Mouse (Mus musculus) G1E (cell line): Measurements from ENCODE around the gene Hhipl1.

Experiments used
- CTCF ChIP-seq: IDR thresholded peaks from 2 replicates; pipeline ENCODE4 v1.5.1; 2012; ENCODE audit warnings: low read depth, low read length, inconsistent platforms, mixed read lengths
- GATA1 ChIP-seq: IDR thresholded peaks from 2 replicates; pipeline ENCODE4 v1.6.1; 2012; ENCODE audit warnings: borderline replicate concordance, low read length, inconsistent platforms, mixed read lengths

DNA sequence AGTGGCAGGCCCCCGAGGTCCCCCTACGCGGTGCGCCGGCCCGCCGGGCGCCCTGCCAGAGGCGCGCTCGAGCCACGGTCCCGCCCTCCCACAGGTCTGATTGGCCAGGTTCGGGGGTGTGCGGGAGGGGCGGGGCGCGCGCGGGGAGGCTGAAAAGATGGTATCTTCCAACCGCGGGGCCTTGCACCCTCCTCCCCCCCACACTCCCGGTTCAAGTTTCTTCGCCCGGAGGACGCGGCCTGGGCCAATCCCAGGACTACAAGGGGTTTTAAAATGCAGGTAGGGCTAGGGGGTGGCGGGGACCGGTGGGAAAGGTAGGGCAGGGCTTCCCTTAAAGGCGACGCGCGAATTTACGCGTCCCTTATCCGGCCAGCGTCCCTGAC lies 30.6 kb upstream of the Hhipl1 start:
- TF ChIP-seq CTCF = no peak
- TF ChIP-seq GATA1 = no peak
